Mouse (Mus musculus) heart, embryonic 16.5 days (tissue): Measurements from ENCODE around the gene Fbxo22. TPM values are rescaled to one million over a fixed set of nuclear protein-coding genes. Genes with fewer than 3 reads are reported as not detected.
"Not testable (repeated sequence)": the region's sequence is repeated elsewhere in the genome, so short reads cannot be mapped to it uniquely, and the experiment has no call there.

Experiments used
- ATAC-seq: fragments of 200-750 bp; cut with Nextera tagmentation; replicated peaks from 2 replicates; pipeline ENCODE4 v1.8.0; 2017; ENCODE audit warnings: moderate number of reproducible peaks; ENCODE audit not compliant: insufficient read depth, low FRiP score; ENCODE audit errors: extremely low read depth
- H3K27ac ChIP-seq: fragments of 300-500 bp; sonication (generic); 2 replicates; pipeline ENCODE4 v1.5.1; 2014; ENCODE audit warnings: mild to moderate bottlenecking, low read length, control low read depth, moderate library complexity
- H3K27me3 ChIP-seq: fragments of 300-500 bp; sonication (generic); 2 replicates; pipeline ENCODE4 v1.6.1; 2014; ENCODE audit warnings: low read length, mixed read lengths; ENCODE audit not compliant: control insufficient read depth, insufficient read depth
- H3K36me3 ChIP-seq: fragments of 300-500 bp; sonication (generic); 2 replicates; pipeline ENCODE4 v1.6.1; 2014; ENCODE audit not compliant: control insufficient read depth, insufficient read depth
- H3K4me1 ChIP-seq: fragments of 300-500 bp; sonication (generic); 2 replicates; pipeline ENCODE4 v1.6.1; 2014; ENCODE audit warnings: low read length, mixed read lengths; ENCODE audit not compliant: control insufficient read depth, insufficient read depth
- H3K4me2 ChIP-seq: fragments of 300-500 bp; sonication (generic); 2 replicates; pipeline ENCODE4 v1.6.1; 2014; ENCODE audit warnings: low read depth, mild to moderate bottlenecking, control low read depth, low read length
- H3K4me3 ChIP-seq: fragments of 300-500 bp; sonication (generic); 2 replicates; pipeline ENCODE4 v1.5.1; 2014; ENCODE audit warnings: mild to moderate bottlenecking, control low read depth, low read length
- H3K9ac ChIP-seq: fragments of 300-500 bp; sonication (generic); 2 replicates; pipeline ENCODE4 v1.6.1; 2014; ENCODE audit warnings: low read length, control low read depth
- H3K9me3 ChIP-seq: fragments of 300-500 bp; sonication (generic); replicated peaks from 2 replicates; pipeline ENCODE4 v1.6.1; 2016; ENCODE audit warnings: low read length; ENCODE audit not compliant: control insufficient read depth
- WGBS: fragments of 180-500 bp; shearing (Covaris S2); extraction: QIAGEN DNeasy Blood & Tissue Kit; methylation state at CpG from one replicate; pipeline ENCODE4 v1.1.7; 2014; 5-methylcytosine and 5-hydroxymethylcytosine counted together
- polyA plus RNA-seq: library from polyadenylated mRNA; unstranded; fragments of >200 nt; fragmentation: Nextera tagmentation; extraction: Ambion mirVana; gene quantifications from 2 replicates; pipeline ENCODE4 v1.2.1, GENCODE M21; 2015

Gene Fbxo22
- polyA plus RNA-seq, 1 experiment from 2014 or later, result 56.7 TPM

GRCm38 (mm10) chr9:55231544-55231943 lies 22.8 kb downstream of the Fbxo22 start:
- H3K4me2 ChIP-seq, result no peak overlapping the region
- H3K36me3 ChIP-seq, result no peaks in the 10 kb centered on the region; the same call in 1 of the 2 replicates
- H3K9ac ChIP-seq, result no peak overlapping the region
- no peaks in the 10 kb centered on the region for H3K9me3 ChIP-seq
- WGBS, result 59% methylated on average over 6 of the region's 6 CpGs
- no peaks in the 10 kb centered on the region for H3K4me1 ChIP-seq
- no peaks in the 10 kb centered on the region for H3K27me3 ChIP-seq
- no peak overlapping the region for H3K4me3 ChIP-seq
- no peak overlapping the region for H3K27ac ChIP-seq
- no peak for ATAC-seq

GRCm38 (mm10) chr9:55232110-55232509 lies 23.4 kb downstream of the Fbxo22 start:
- Histone ChIP-seq H3K27ac (no peak overlapping the region), H3K36me3 (no peaks in the 10 kb centered on the region), H3K4me2 (no peak overlapping the region), H3K9ac (no peak overlapping the region), H3K9me3 (no peaks in the 10 kb centered on the region), H3K4me3 (no peak overlapping the region), H3K27me3 (no peaks in the 10 kb centered on the region), H3K4me1 (no peaks in the 10 kb centered on the region)
- ATAC-seq, result no peak
- 87% methylated on average over 5 of the region's 5 CpGs for WGBS

GRCm38 (mm10) chr9:55232586-55232985 lies 23.9 kb downstream of the Fbxo22 start:
- H3K4me1 ChIP-seq, result no peaks in the 10 kb centered on the region
- H3K36me3 ChIP-seq, result no peaks in the 10 kb centered on the region
- H3K27ac ChIP-seq, result no peak overlapping the region
- H3K27me3 ChIP-seq, result no peaks in the 10 kb centered on the region
- H3K9me3 ChIP-seq, result no peaks in the 10 kb centered on the region
- no peak overlapping the region for H3K9ac ChIP-seq
- WGBS, result 87% methylated on average over 7 of the region's 7 CpGs
- no peak for ATAC-seq
- H3K4me3 ChIP-seq, result no peak overlapping the region
- no peak overlapping the region for H3K4me2 ChIP-seq

GRCm38 (mm10) chr9:55233076-55233475 lies 24.4 kb downstream of the Fbxo22 start:
- not testable (repeated sequence) for H3K4me1 ChIP-seq, H3K27ac ChIP-seq, H3K4me3 ChIP-seq, H3K27me3 ChIP-seq, H3K4me2 ChIP-seq, H3K9ac ChIP-seq, ATAC-seq, H3K9me3 ChIP-seq, H3K36me3 ChIP-seq
- WGBS, result 56% methylated on average over 11 of the region's 11 CpGs

- 73% methylated on average over 13 of the region's 13 CpGs for WGBS
- Histone ChIP-seq H3K4me1 (no peaks in the 10 kb centered on the region), H3K27ac (no peak overlapping the region), H3K4me3 (no peak overlapping the region), H3K27me3 (no peaks in the 10 kb centered on the region; the same call in 1 of the 2 replicates), H3K9ac (no peak overlapping the region), H3K9me3 (no peaks in the 10 kb centered on the region), H3K4me2 (no peak overlapping the region), H3K36me3 (no peaks in the 10 kb centered on the region)
- ATAC-seq, result no peak
These were observed 27.8 kb downstream of the Fbxo22 start for GRCm38 (mm10) chr9:55236235-55237165.

- no peaks in the 10 kb centered on the region; the same call in 1 of the 2 replicates for H3K27me3 ChIP-seq
- H3K4me2 ChIP-seq, result no peak overlapping the region
- no peaks in the 10 kb centered on the region for H3K36me3 ChIP-seq
- no peak for ATAC-seq
- 68% methylated on average over 5 of the region's 5 CpGs for WGBS
- no peak overlapping the region for H3K27ac ChIP-seq
- no peaks in the 10 kb centered on the region for H3K9me3 ChIP-seq
- H3K4me3 ChIP-seq, result no peak overlapping the region
- no peaks in the 10 kb centered on the region for H3K4me1 ChIP-seq
- no peak overlapping the region for H3K9ac ChIP-seq
These were observed 32.1 kb downstream of the Fbxo22 start for GRCm38 (mm10) chr9:55240852-55241251.

- peak overlapping the region; percentile 34; the same call in 1 of the 2 replicates for H3K9ac ChIP-seq
- H3K9me3 ChIP-seq, result no peaks in the 10 kb centered on the region
These were observed 33.3 kb downstream of the Fbxo22 start for GRCm38 (mm10) chr9:55241863-55242685.

GRCm38 (mm10) chr9:55243280-55243679 lies 34.6 kb downstream of the Fbxo22 start:
- 76% methylated on average over 3 of the region's 3 CpGs for WGBS
- Histone ChIP-seq H3K9me3 (no peaks in the 10 kb centered on the region), H3K4me2 (no peak overlapping the region), H3K27me3 (no peaks in the 10 kb centered on the region; the same call in 1 of the 2 replicates), H3K4me3 (no peak overlapping the region), H3K9ac (no peak overlapping the region), H3K27ac (no peak overlapping the region), H3K4me1 (no peaks in the 10 kb centered on the region), H3K36me3 (no peaks in the 10 kb centered on the region)
- ATAC-seq, result no peak

More at GRCm38 (mm10) chr9:55241863-55242685, 33.3 kb downstream of the Fbxo22 start:
- Histone ChIP-seq H3K4me2 (peak overlapping the region; percentile 63), H3K4me1 (no peaks in the 10 kb centered on the region), H3K4me3 (peak overlapping the region; percentile 40), H3K27me3 (no peaks in the 10 kb centered on the region; the same call in 1 of the 2 replicates), H3K36me3 (no peaks in the 10 kb centered on the region), H3K27ac (no peak overlapping the region)
- ATAC-seq, result no peak
- WGBS, result 29% methylated on average over 24 of the region's 24 CpGs
